Mouse (Mus musculus) myocyte (in vitro differentiated cells): ENCODE data around the gene Bmp2k. TPM values are rescaled to one million over a fixed set of nuclear protein-coding genes. Genes with fewer than 3 reads are reported as not detected.

Experiments
- H3K27me3 ChIP-seq: one replicate; pipeline ENCODE4 v1.6.1; 2011; ENCODE audit not compliant: control insufficient read depth, insufficient read depth, insufficient read length
- H3K36me3 ChIP-seq: one replicate; pipeline ENCODE4 v1.6.1; 2011; ENCODE audit not compliant: control insufficient read depth, insufficient read depth
- H3K4me2 ChIP-seq: one replicate; pipeline ENCODE4 v1.6.1; 2011; ENCODE audit warnings: low read depth, control low read depth
- H3K4me3 ChIP-seq: one replicate; pipeline ENCODE4 v1.5.1; 2011; ENCODE audit warnings: mild to moderate bottlenecking, control low read depth, moderate library complexity
- H3K79me2 ChIP-seq: one replicate; pipeline ENCODE4 v1.6.1; 2011; ENCODE audit not compliant: control insufficient read depth, insufficient read depth
- H3ac ChIP-seq: one replicate; pipeline ENCODE4 v1.6.1; 2011; ENCODE audit not compliant: control insufficient read depth, insufficient read length
- CEBPB ChIP-seq: IDR thresholded peaks from 2 replicates; pipeline ENCODE4 v1.6.1; 2011; ENCODE audit warnings: mild to moderate bottlenecking, moderate library complexity; ENCODE audit not compliant: poor library complexity, insufficient read depth, severe bottlenecking
- E2F4 ChIP-seq: IDR thresholded peaks from one replicate; pipeline ENCODE4 v1.6.1; 2011; ENCODE audit warnings: mild to moderate bottlenecking, control low read depth, moderate library complexity; ENCODE audit not compliant: insufficient read depth
- MAX ChIP-seq: IDR thresholded peaks from one replicate; pipeline ENCODE4 v1.6.1; 2011; ENCODE audit warnings: low read depth, mild to moderate bottlenecking, control low read depth
- MYOD1 ChIP-seq, 3 experiments: IDR thresholded peaks; one replicate each; pipeline ENCODE4 v1.6.1; 2011; ENCODE audit warnings: control low read depth in 2 of 3, low read depth in 2 of 3, mild to moderate bottlenecking in 2 of 3, moderate library complexity in 1 of 3; ENCODE audit not compliant: insufficient read length in 2 of 3, control insufficient read depth in 1 of 3
- MYOG ChIP-seq, 3 experiments: IDR thresholded peaks; one replicate each; pipeline ENCODE4 v1.6.1; 2011; ENCODE audit warnings: control low read depth in 2 of 3, low read depth in 2 of 3, mild to moderate bottlenecking in 2 of 3; ENCODE audit not compliant: insufficient read length in 2 of 3, control insufficient read depth in 1 of 3, insufficient read depth in 1 of 3
- POLR2A ChIP-seq: IDR thresholded peaks from one replicate; pipeline ENCODE4 v1.6.1; 2011; ENCODE audit warnings: low read depth, mild to moderate bottlenecking, control low read depth, moderate library complexity; ENCODE audit not compliant: insufficient read length
- POLR2AphosphoS2 ChIP-seq: IDR thresholded peaks from one replicate; pipeline ENCODE4 v1.6.1; 2011; ENCODE audit warnings: low read depth, control low read depth; ENCODE audit not compliant: insufficient read length
- REST ChIP-seq: IDR thresholded peaks from one replicate; pipeline ENCODE4 v1.6.1; 2011; ENCODE audit warnings: mild to moderate bottlenecking, control low read depth, moderate library complexity; ENCODE audit not compliant: insufficient read depth, insufficient read length
- SRF ChIP-seq: IDR thresholded peaks from one replicate; pipeline ENCODE4 v1.6.1; 2011; ENCODE audit warnings: low read depth; ENCODE audit not compliant: control insufficient read depth, insufficient read length
- TCF12 ChIP-seq: IDR thresholded peaks from one replicate; pipeline ENCODE4 v1.6.1; 2011; ENCODE audit warnings: mild to moderate bottlenecking, control low read depth; ENCODE audit not compliant: poor library complexity, insufficient read depth, severe bottlenecking
- TCF3 ChIP-seq: IDR thresholded peaks from one replicate; pipeline ENCODE4 v1.6.1; 2011; ENCODE audit warnings: low read depth, control low read depth; ENCODE audit not compliant: insufficient read length
- USF1 ChIP-seq: IDR thresholded peaks from one replicate; pipeline ENCODE4 v1.6.1; 2011; ENCODE audit warnings: low read depth, mild to moderate bottlenecking, control low read depth, moderate library complexity
- polyA plus RNA-seq: library from polyadenylated mRNA; unstranded; fragments of >200 nt; fragmentation: generic; extraction: Trizol; gene quantifications from one replicate; pipeline ENCODE4 v1.2.1, GENCODE M21; 2012; ENCODE audit warnings: missing spikeins

Bmp2k gene
- polyA plus RNA-seq, 1 experiment, result 5.2 TPM

DNA sequence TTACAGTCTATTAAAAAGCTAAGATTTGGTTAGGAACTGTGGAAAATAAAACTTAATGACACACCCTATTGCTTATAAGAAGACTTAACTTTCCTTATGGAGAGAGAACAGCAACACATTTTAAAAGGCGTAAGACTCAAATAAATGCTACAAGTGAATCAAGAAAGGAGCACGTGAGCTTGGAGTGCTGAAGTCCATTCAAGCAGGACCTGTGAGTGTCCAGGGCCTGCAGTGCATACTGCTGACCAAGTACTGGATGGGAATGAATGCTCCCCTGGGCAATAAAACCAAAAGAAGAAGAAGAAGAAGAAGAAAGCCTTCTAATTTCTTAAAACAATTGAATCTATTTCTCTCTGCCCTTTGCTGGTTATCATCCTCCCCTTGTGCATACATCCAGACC, 32.0 kb upstream of the Bmp2k start:
- Histone ChIP-seq H3ac (no peak overlapping the region), H3K36me3 (no peaks in the 10 kb centered on the region), H3K79me2 (no peaks in the 10 kb centered on the region), H3K4me3 (no peak overlapping the region), H3K4me2 (no peak overlapping the region), H3K27me3 (no peaks in the 10 kb centered on the region)
- TF ChIP-seq TCF12 (no peak), E2F4 (no peak), POLR2AphosphoS2 (no peak), MYOG (IDR thresholded peaks at IDR 0.05; ENCODE audit: control insufficient read depth in 1 of 3, insufficient read depth in 1 of 3, insufficient read length in 2 of 3, low read depth in 2 of 3) (no peak), POLR2A (no peak), REST (no peak), TCF3 (no peak)

DNA sequence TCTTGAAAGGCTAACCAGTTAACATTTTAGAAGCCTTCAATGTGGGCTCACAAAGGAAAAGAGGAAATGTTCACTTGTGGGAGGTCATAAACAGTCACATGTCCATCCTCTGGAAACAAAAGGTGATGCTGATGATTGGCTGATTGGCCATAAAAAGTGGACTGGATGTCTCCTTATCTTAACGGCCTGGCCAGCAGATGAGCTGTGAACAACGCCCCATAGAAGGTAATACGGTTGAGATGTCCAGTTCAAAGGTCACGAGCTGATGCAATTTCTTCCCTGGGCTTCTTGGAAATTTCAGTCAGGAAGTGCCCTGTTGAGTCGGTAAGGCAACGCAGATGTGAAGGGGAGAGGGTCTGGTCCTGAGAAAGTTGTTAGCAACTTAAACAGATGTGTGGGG, 28.9 kb upstream of the Bmp2k start:
- Histone ChIP-seq H3K4me3 (no peak overlapping the region), H3K4me2 (no peak overlapping the region), H3K36me3 (no peaks in the 10 kb centered on the region), H3K79me2 (no peaks in the 10 kb centered on the region), H3K27me3 (no peaks in the 10 kb centered on the region), H3ac (no peak overlapping the region)
- TF ChIP-seq POLR2AphosphoS2 (no peak), E2F4 (no peak), SRF (no peak), TCF3 (no peak), CEBPB (no peak), MAX (no peak), TCF12 (no peak), MYOD1 (IDR thresholded peaks at IDR 0.05; ENCODE audit: control insufficient read depth in 1 of 3, insufficient read length in 2 of 3, low read depth in 2 of 3) (no peak), USF1 (no peak), REST (no peak), POLR2A (no peak), MYOG (IDR thresholded peaks at IDR 0.05; ENCODE audit: control insufficient read depth in 1 of 3, insufficient read depth in 1 of 3, insufficient read length in 2 of 3, low read depth in 2 of 3) (no peak)

DNA sequence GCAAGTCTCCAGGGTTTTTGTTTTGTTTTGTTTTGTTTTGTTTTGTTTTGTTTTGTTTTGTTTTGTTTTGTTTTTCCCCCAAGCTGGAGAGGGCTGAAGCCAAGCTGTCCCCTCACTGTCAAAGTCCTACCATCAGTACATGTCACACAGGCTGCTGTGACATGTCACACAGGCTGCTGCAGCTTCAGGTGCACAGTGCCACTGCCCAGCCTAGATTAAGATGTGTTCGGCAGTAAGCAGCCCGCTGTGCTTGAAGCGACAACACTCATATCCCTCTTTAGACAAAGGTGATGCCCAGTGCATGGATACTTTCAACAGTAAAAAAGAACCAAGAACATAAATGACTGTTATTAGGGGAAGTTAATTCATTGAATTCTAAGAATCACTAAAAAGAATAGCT, 28.5 kb upstream of the Bmp2k start:
- TF ChIP-seq REST (no peak), E2F4 (no peak), MAX (no peak), SRF (no peak), MYOD1 (IDR thresholded peaks at IDR 0.05; ENCODE audit: control insufficient read depth in 1 of 3, insufficient read length in 2 of 3, low read depth in 2 of 3) (no peak), USF1 (no peak), POLR2AphosphoS2 (no peak), MYOG (IDR thresholded peaks at IDR 0.05; ENCODE audit: control insufficient read depth in 1 of 3, insufficient read depth in 1 of 3, insufficient read length in 2 of 3, low read depth in 2 of 3) (no peak), TCF3 (no peak), TCF12 (no peak), CEBPB (no peak), POLR2A (no peak)
- no peak overlapping the region for H3ac ChIP-seq
- no peak overlapping the region for H3K4me2 ChIP-seq
- no peaks in the 10 kb centered on the region for H3K79me2 ChIP-seq
- no peaks in the 10 kb centered on the region for H3K36me3 ChIP-seq
- H3K27me3 ChIP-seq, result no peaks in the 10 kb centered on the region
- H3K4me3 ChIP-seq, result no peak overlapping the region

DNA sequence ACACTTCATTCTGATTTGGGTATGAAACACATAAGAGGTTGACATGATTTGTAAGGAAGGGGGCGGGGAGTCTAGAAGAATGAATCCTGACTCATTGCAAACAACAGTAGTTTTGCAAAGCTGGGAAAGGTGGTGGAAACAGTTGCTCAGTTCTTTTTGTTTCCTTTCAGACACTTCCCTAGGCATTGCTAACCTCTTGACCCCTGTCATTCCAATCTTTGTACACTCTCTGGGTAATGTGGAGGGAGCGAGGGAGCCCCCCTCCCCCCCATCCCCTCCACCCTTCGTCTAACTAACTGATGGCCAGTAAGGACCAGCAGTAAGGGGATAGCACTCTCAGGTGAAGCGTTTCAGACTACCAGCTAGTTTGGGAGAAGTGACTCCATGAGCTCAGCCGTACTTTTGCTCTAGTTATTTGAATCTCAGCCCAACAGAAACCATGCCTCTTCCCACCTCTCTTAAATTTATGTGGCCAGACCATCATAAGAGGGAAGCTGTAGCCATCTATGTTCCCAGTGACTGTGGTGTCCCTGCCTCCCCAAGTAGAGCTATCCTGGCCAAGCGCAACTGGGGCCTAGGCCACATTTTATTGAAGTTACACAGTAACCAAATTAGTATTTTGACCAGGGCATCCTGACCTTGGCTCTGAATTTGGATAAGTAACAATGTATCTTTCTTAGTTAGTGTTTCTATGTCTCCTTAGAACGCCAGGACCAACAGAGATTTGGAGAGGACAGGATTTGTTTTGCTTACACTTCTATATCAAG, 27.6 kb upstream of the Bmp2k start:
- Histone ChIP-seq H3ac (no peak overlapping the region), H3K36me3 (no peaks in the 10 kb centered on the region), H3K4me3 (no peak overlapping the region), H3K27me3 (no peaks in the 10 kb centered on the region), H3K4me2 (no peak overlapping the region), H3K79me2 (no peaks in the 10 kb centered on the region)
- TF ChIP-seq TCF12, result no peak
- no peak for TF ChIP-seq POLR2AphosphoS2
- no peak for TF ChIP-seq POLR2A

DNA sequence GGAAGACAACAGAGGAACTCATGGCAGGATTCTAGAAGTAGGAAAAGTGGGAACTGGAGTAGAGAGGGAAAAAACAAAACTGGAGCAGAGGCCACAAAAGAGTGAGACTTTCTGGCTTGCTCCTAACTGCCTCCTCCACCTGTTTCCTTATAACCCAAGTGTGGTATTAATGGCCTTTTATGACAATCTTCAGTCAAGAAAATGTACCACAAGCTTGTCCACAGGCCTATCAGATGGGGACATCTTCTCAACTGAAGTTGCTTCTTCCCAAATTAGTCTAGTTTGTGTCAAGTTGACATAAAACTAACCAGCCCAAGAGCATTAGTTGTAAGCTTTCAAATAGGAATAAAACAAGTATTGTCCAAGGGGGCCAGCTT, 27.0 kb upstream of the Bmp2k start:
- Histone ChIP-seq H3K4me2 (no peak overlapping the region), H3K4me3 (no peak overlapping the region), H3K36me3 (no peaks in the 10 kb centered on the region), H3K27me3 (no peaks in the 10 kb centered on the region), H3K79me2 (no peaks in the 10 kb centered on the region), H3ac (no peak overlapping the region)
- TF ChIP-seq USF1, result no peak
- no peak for TF ChIP-seq TCF3
- TF ChIP-seq SRF, result no peak
- no peak for TF ChIP-seq POLR2AphosphoS2
- no peak for TF ChIP-seq MAX
